Mouse (Mus musculus) E14TG2a.4 (cell line): ENCODE data around the gene Cfap97.

Experiments used
- CTCF ChIP-seq: conservative IDR thresholded peaks from 2 replicates; pipeline ENCODE4 v1.5.1; 2014; ENCODE audit warnings: low read length
- NANOG ChIP-seq: IDR thresholded peaks from 2 replicates; pipeline ENCODE4 v1.6.1; 2014; ENCODE audit warnings: borderline replicate concordance, low read length, mixed read lengths
- POU5F1 ChIP-seq: IDR thresholded peaks from 2 replicates; pipeline ENCODE4 v1.6.1; 2014; ENCODE audit warnings: low read length, borderline replicate concordance

- TF ChIP-seq CTCF (0 out of 2 replicates have a peak, but pooled peaks have one; percentile 17), POU5F1 (no peak), NANOG (no peak)
Observed at GRCm38 (mm10) chr8:46149782-46150181, 1.8 kb upstream of the Cfap97 start.
